Mouse (Mus musculus) heart, postnatal 36 days (tissue): ENCODE results near the gene Kcnk15. TPM values are rescaled to one million over a fixed set of nuclear protein-coding genes. Genes with fewer than 3 reads are reported as not detected.

ENCODE experiments used
- total RNA-seq, 2 experiments: library from RNA; stranded (reverse); gene quantifications; 2 replicates each; pipeline ENCODE4 v1.2.3; 2021

The Kcnk15 gene
- total RNA-seq, 2 experiments from 2014 or later = not detected

Other genes starting within 250 kb of the Kcnk15 start
- gene Serinc3, start 208.5 kb upstream of the Kcnk15 start, total RNA-seq = 100 to 1,000 TPM; 316 to 421 TPM
- 100 to 1,000 TPM; 221 to 229 TPM for gene Pkig, start 195.3 kb upstream of the Kcnk15 start, total RNA-seq
- under 1 TPM; 0.60 to 0.64 TPM for gene Ada, start 103.4 kb upstream of the Kcnk15 start, total RNA-seq
- 1 to 10 TPM; 1.5 to 2.0 TPM for gene Ccn5, start 32.8 kb upstream of the Kcnk15 start, total RNA-seq
- gene Rims4, start 65.0 kb downstream of the Kcnk15 start, total RNA-seq = under 1 TPM; 0.50 to 0.62 TPM
- 10 to 100 TPM; 76.0 to 76.3 TPM for gene Ywhab, start 141.3 kb downstream of the Kcnk15 start, total RNA-seq
- gene Pabpc1l, start 171.8 kb downstream of the Kcnk15 start, total RNA-seq = under 1 TPM in 1 of 2 experiments, not detected in 1; 0.89 TPM
- gene Stk4, start 216.7 kb downstream of the Kcnk15 start, total RNA-seq = 10 to 100 TPM; 17.0 to 20.4 TPM
- 10 to 100 TPM; 17.6 to 21.0 TPM for gene Tomm34, start 217.5 kb downstream of the Kcnk15 start, total RNA-seq